Mouse (Mus musculus) T-helper 1 cell (primary cell): ENCODE data around the gene A730061H03Rik.

Experiments
- in situ Hi-C: fragments of 300-600 bp; cut with MboI, MseI; formaldehyde crosslinking; loops from one replicate; pipeline ENCODE4 v1.15.1; 2025; ENCODE audit warnings: high pct_unique_total_duplicates

Gene A730061H03Rik

GRCm38 (mm10) chr14:55560202-55561073 lies at the start of gene A730061H03Rik:
Gene A730061H03Rik, minus strand, starts transcription at chr14:55560406.
- in situ Hi-C loops: no loop called here

- in situ Hi-C loops: no loop called here
These were observed 48.1 kb upstream of the A730061H03Rik start for GRCm38 (mm10) chr14:55608339-55608738.

GRCm38 (mm10) chr14:55605743-55606459 lies 45.7 kb upstream of the A730061H03Rik start:
- in situ Hi-C loops: no loop called here

- in situ Hi-C loops: no loop called here
These were observed 44.6 kb upstream of the A730061H03Rik start for GRCm38 (mm10) chr14:55604823-55605222.

- in situ Hi-C loops: no loop called here
These were observed 43.7 kb upstream of the A730061H03Rik start for GRCm38 (mm10) chr14:55603633-55604576.

DNA sequence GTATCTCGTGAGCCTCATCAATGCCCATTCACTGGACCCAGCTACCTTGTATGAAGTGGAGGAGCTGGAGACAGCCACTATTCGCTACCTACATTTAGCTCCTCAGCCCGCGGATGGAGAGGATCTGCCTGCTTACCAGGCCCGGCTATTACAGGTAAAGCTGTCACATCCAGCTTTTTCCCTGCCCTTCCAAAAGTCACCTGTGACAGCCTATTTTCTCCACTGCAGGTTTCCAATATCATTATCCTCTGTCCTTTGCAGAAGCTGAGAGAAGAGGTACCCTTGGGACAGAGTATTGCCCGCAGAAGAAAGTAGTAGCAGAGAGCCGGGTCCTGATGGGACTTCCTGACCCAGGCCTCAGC lies 43.0 kb upstream of the A730061H03Rik start, which contains the start of gene Irf9:
Gene Irf9, plus strand, starts transcription at position 301 of the 362 bp plus-strand sequence.
- in situ Hi-C loops: no loop called here

DNA sequence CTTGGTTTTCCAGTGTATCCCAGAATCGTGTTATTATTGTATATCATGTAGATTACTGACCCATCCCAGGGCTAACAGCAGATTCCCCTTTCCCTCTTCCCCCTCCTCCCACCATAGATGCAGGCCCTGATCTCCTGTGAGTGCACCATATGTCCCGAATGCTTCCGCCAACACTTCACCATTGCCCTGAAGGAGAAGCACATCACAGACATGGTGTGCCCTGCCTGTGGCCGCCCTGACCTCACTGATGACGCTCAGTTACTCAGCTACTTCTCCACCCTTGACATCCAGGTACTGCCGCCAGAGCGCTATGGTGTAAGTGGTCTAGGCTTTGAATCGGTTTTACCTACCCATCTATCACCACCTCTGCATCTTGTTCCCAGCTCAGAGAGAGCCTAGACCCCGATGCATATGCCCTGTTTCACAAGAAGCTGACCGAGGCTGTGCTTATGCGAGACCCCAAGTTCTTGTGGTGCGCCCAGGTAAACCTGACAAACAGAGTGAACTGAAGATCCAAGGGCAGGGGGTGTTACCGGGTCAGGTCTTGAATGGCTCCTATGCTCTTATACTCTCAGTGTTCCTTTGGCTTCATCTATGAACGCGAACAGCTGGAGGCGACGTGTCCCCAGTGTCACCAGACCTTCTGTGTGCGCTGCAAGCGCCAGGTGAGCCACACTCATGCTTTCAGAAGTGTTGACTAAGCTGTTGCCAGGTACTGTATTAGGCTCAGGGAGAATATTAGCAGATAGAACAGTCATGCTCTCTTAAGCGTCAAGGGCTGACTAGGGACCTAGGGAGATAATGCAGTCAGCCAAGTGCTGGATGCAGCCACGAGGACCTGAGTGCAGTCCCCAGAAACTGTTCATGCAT lies 38.5 kb upstream of the A730061H03Rik start:
- in situ Hi-C loops: no loop called here

DNA sequence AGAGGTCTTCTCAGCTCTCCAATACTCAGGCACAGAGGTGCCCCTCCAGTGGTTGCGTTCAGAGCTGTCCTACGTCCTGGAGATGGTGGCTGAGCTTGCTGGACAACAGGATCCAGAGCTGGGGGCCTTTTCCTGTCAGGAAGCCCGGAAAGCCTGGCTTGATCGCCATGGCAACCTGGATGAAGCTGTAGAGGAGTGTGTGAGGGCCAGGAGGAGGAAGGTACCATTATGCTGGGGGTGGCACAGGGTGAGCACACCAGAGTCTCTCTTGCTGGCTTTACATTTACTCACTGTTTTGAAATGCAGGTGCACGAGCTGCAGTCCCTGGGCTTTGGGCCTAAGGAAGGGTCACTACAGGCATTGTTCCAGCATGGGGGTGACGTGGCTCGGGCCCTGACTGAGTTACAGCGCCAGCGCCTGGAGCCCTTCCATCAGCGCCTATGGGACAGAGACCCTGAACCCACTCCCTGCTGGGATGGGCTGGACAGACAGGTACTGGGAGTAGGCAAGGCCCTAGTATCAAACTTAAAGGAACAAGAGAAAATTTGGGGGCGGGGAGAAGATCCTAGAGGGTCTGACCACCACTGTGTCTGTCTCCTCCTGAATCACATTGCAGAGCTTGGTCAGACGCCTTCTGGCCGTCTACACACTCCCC lies 36.0 kb upstream of the A730061H03Rik start:
- in situ Hi-C loops: no loop called here

- in situ Hi-C loops: no loop called here
These were observed 32.0 kb upstream of the A730061H03Rik start for GRCm38 (mm10) chr14:55592226-55592625.

DNA sequence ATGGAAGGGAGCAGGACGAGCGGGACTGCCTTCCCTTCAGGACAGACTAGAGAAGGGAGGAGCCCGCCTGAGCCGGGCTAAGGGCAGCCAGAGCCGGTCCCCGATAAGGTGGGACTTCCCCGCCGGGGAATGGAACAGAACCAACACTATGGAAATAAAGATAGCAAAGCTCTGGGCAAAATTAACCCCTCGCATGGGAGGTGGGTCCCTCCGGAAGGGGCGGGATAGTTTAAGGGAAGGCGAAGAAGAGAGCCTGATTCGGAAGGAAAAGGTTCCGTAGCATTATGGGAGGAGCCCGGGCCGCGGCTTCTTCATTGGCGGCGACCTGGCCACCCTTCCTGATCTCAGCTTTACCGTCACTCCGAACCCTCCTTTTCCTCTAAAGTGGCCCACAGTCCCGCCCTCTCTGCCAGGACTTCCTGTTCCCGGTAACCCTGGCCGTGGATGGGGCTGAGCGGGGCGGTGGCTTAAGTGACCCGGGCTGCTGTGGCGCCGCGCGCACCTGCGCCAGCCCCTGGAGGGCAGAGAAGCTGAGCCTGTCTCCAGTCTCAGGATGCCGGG lies 31.2 kb upstream of the A730061H03Rik start, which contains the start of gene Rnf31:
Gene Rnf31, plus strand, starts transcription at position 378 of the 561 bp plus-strand sequence.
- in situ Hi-C loops: no loop called here

GRCm38 (mm10) chr14:55590748-55591330 lies 30.6 kb upstream of the A730061H03Rik start, which contains the start of gene Psme2:
Gene Psme2, minus strand, starts transcription at chr14:55591113.
- in situ Hi-C loops: no loop called here

GRCm38 (mm10) chr14:55589771-55590448 lies 29.7 kb upstream of the A730061H03Rik start:
- in situ Hi-C loops: no loop called here

DNA sequence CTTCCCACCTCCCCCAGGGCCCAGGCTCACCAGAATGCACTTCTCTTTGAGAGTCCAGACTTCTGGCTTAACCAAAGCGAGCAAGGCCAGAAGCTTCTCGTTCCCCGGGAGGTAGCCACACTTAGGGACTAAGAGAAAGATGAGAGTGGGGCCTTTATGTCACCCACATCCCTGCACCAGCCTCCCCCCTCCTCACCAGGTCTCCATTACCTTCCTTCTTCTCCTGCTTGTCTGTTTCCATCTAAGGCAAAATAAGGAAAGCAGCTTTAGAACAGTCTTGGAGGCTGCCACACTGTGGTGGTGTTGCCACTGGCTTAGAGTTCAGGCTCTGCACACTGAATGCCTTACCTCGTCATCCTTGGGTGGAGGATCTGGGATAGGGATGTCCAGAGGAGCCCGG lies 29.1 kb upstream of the A730061H03Rik start:
- in situ Hi-C loops: no loop called here

GRCm38 (mm10) chr14:55586149-55586548 lies 25.9 kb upstream of the A730061H03Rik start:
- in situ Hi-C loops: no loop called here

- in situ Hi-C loops: no loop called here
These were observed 25.4 kb upstream of the A730061H03Rik start for GRCm38 (mm10) chr14:55585566-55585960.

GRCm38 (mm10) chr14:55584702-55585565 lies 24.7 kb upstream of the A730061H03Rik start, which contains the start of gene Emc9:
Gene Emc9, minus strand, starts transcription at chr14:55585302.
- in situ Hi-C loops: no loop called here

GRCm38 (mm10) chr14:55584303-55584701 lies 24.1 kb upstream of the A730061H03Rik start:
- in situ Hi-C loops: no loop called here
